Mouse (Mus musculus): ENCODE results near the gene Gm21863. TPM values are rescaled to one million over a fixed set of nuclear protein-coding genes. Genes with fewer than 3 reads are reported as not detected.

Gm21863 gene
- polyA plus RNA-seq (2017; shearing (Covaris generic)) = not detected

DNA sequence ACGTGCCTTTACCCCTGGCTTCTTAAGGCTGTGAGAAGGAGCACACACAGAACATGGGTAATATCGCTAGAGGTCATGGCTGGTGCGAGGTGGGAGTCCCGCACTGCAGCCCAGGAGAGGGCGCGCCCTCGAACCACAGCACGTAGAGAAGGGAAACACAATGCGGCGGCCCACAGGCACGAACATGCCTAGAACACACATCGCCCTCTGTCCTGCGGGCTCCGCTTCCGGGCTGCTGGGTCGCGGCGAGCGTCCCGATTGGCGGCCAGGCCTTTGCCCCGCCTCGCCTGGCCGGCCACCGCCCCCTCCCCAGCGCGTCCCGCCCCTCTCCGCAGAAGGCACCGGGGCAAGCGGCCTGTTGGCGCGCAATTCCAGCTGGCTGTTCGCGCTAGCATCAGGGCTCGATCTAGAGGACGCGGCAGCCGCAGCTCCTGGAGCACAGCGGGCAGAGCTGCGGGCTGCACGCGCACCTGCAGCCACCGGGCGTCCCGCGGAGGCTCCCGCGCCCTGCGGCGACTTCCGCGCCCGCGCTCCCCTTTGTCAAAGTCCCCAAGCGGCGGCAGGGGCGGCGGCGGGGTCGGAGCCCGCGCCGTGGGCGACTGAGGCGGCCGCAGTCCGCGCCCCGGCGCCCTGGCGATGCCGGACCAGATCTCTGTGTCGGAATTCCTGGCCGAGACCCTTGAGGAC lies at the start of gene Gm21863:
Gene Gm21863 (plus strand): TSS at position 637 of the 687 bp plus-strand sequence.

